Mouse (Mus musculus) intestine, embryonic 15.5 days (tissue): ENCODE measurements around the gene Snd1. TPM values are rescaled to one million over a fixed set of nuclear protein-coding genes. Genes with fewer than 3 reads are reported as not detected.
A peak's percentile ranks its signal among the peaks of the same experiment; 100 is the strongest.

Experiments
- ATAC-seq: fragments of 200-750 bp; cut with Nextera tagmentation; 2 replicates; pipeline ENCODE4 v1.8.0; 2017; ENCODE audit warnings: moderate TSS enrichment, moderate library complexity
- H3K27ac ChIP-seq: fragments of 300-500 bp; sonication (generic); 2 replicates; pipeline ENCODE4 v1.5.1; 2015; ENCODE audit warnings: mild to moderate bottlenecking, inconsistent platforms
- H3K27me3 ChIP-seq: fragments of 300-500 bp; sonication (generic); replicated peaks from 2 replicates; pipeline ENCODE4 v1.6.1; 2015; ENCODE audit warnings: inconsistent platforms
- H3K36me3 ChIP-seq: fragments of 300-500 bp; sonication (generic); 2 replicates; pipeline ENCODE4 v1.6.1; 2015; ENCODE audit warnings: inconsistent platforms
- H3K4me1 ChIP-seq: fragments of 300-500 bp; sonication (generic); replicated peaks from 2 replicates; pipeline ENCODE4 v1.6.1; 2015; ENCODE audit warnings: inconsistent platforms
- H3K4me2 ChIP-seq: fragments of 300-500 bp; sonication (generic); replicated peaks from 2 replicates; pipeline ENCODE4 v1.6.1; 2015; ENCODE audit warnings: mild to moderate bottlenecking, inconsistent platforms
- H3K4me3 ChIP-seq: fragments of 300-500 bp; sonication (generic); replicated peaks from 2 replicates; pipeline ENCODE4 v1.5.1; 2015; ENCODE audit warnings: inconsistent platforms
- H3K9ac ChIP-seq: fragments of 300-500 bp; sonication (generic); 2 replicates; pipeline ENCODE4 v1.6.1; 2015; ENCODE audit warnings: inconsistent platforms
- H3K9me3 ChIP-seq: fragments of 300-500 bp; sonication (generic); 2 replicates; pipeline ENCODE4 v1.6.1; 2016; ENCODE audit warnings: inconsistent platforms
- WGBS: fragments of 180-500 bp; shearing (Covaris S2); methylation state at CpG from one replicate; pipeline ENCODE4 v1.1.7; 2015; 5-methylcytosine and 5-hydroxymethylcytosine counted together
- polyA plus RNA-seq: library from polyadenylated mRNA; unstranded; fragments of >200 nt; fragmentation: Nextera tagmentation; extraction: Ambion mirVana; gene quantifications from 2 replicates; pipeline ENCODE4 v1.2.1, GENCODE M21; 2015

Gene Snd1
- polyA plus RNA-seq, 1 experiment from 2014 or later: 128 TPM

- Histone ChIP-seq H3K4me2 (no peak overlapping the region), H3K4me1 (peaks cover 26% of the 10 kb centered on the region), H3K27me3 (no peaks in the 10 kb centered on the region), H3K27ac (no peak overlapping the region), H3K4me3 (no peak overlapping the region), H3K9ac (no peak overlapping the region), H3K9me3 (no peaks in the 10 kb centered on the region), H3K36me3 (no peaks in the 10 kb centered on the region)
- 0 out of 2 replicates have a peak, but pooled peaks have one; percentile 5 for ATAC-seq
- 30% methylated on average over 5 of the region's 5 CpGs for WGBS
These were observed 389.7 kb downstream of the Snd1 start for GRCm38 (mm10) chr6:28864684-28865083.

GRCm38 (mm10) chr6:28865112-28865511, 390.2 kb downstream of the Snd1 start:
- Histone ChIP-seq H3K9ac (no peak overlapping the region), H3K36me3 (no peaks in the 10 kb centered on the region), H3K4me3 (no peak overlapping the region), H3K9me3 (no peaks in the 10 kb centered on the region), H3K27me3 (no peaks in the 10 kb centered on the region), H3K4me1 (peaks cover 26% of the 10 kb centered on the region), H3K27ac (no peak overlapping the region), H3K4me2 (no peak overlapping the region)
- WGBS: 73% methylated on average over 10 of the region's 10 CpGs
- ATAC-seq: no peak

- WGBS: 94% methylated on average over 3 of the region's 3 CpGs
- Histone ChIP-seq H3K4me1 (peaks cover 25% of the 10 kb centered on the region), H3K4me3 (no peak overlapping the region), H3K9me3 (no peaks in the 10 kb centered on the region), H3K4me2 (no peak overlapping the region), H3K9ac (no peak overlapping the region), H3K27ac (no peak overlapping the region), H3K36me3 (no peaks in the 10 kb centered on the region), H3K27me3 (no peaks in the 10 kb centered on the region)
- ATAC-seq: no peak
These were observed 391.3 kb downstream of the Snd1 start for GRCm38 (mm10) chr6:28866206-28866605.

GRCm38 (mm10) chr6:28867516-28868251, 392.7 kb downstream of the Snd1 start:
- WGBS: 24% methylated on average over 2 of the region's 2 CpGs
- Histone ChIP-seq H3K4me2 (no peak overlapping the region), H3K4me3 (no peak overlapping the region), H3K27me3 (no peaks in the 10 kb centered on the region), H3K36me3 (no peaks in the 10 kb centered on the region), H3K27ac (0 out of 2 replicates have a peak overlapping the region, but pooled peaks have one; percentile 11), H3K9ac (no peak overlapping the region), H3K9me3 (no peaks in the 10 kb centered on the region), H3K4me1 (peaks cover 28% of the 10 kb centered on the region)
- peak; percentile 71 for ATAC-seq

DNA sequence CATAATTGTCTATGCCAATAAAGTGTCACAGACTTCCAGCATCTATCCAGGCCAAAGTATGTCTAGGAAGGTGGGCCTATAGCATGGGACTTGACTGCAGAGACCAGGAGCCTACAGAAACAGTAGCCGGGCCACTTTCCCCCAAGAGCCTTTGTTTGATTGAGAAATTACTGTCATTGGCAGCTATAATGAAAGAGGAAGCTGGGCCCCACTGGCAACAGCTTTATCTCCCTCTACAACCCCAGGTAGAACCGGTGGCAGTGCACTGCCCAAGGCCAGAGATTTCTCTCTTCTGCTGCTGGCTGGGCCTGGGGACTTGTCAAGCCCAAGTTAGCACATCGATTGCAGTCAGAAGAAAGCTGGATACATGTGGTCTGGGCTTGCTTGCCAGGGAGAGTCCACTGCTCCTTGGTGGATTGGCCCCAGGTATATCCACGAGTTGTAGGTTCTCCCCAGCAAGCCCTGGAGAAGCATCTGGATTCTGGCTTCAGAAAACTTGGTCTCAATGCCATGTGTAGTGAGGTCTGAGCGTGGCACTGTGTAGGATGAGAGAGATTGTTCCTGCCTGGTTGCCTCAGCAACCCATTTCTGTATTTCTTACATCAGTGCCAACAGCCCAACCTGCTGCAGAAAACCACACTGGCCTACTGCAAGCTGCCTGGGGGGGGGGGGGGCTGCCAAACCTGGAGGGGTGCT, 396.9 kb downstream of the Snd1 start:
- Histone ChIP-seq H3K9me3 (no peaks in the 10 kb centered on the region), H3K27me3 (no peaks in the 10 kb centered on the region), H3K4me2 (no peak overlapping the region), H3K4me3 (no peak overlapping the region), H3K27ac (no peak overlapping the region), H3K4me1 (peaks cover 29% of the 10 kb centered on the region), H3K36me3 (0 out of 2 replicates have a peak, but pooled peaks cover 4% of the 10 kb centered on the region), H3K9ac (no peak overlapping the region)
- 73% methylated on average over 5 of the region's 5 CpGs for WGBS
- ATAC-seq: no peak

DNA sequence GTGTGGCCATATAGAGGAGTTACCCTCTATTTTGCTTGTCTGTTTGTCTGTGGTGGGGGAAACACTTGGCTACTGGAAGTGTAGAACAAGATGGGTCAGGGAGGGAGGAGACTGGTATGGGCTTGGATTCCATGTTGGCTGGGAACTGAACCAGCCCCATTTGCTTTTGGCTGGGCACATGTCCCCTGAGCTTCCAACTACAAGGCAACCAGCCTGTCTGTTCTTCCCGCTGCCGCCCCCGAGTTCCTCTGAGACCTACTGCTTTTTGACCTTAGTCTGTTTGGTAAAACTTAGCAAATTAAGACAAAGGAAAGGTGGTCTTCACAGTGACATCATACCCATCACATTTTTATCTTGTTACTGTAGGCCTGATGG, 397.5 kb downstream of the Snd1 start:
- ATAC-seq: no peak

GRCm38 (mm10) chr6:28874053-28874452, 399.1 kb downstream of the Snd1 start:
- no peak overlapping the region for H3K9ac ChIP-seq
- ATAC-seq: peak; percentile 7; the same call in 1 of the 2 replicates
- H3K9me3 ChIP-seq: no peaks in the 10 kb centered on the region
- H3K4me2 ChIP-seq: no peak overlapping the region
- H3K4me1 ChIP-seq: peaks cover 20% of the 10 kb centered on the region
- H3K36me3 ChIP-seq: 0 out of 2 replicates have a peak, but pooled peaks cover 4% of the 10 kb centered on the region
- no peaks in the 10 kb centered on the region for H3K27me3 ChIP-seq
- 71% methylated on average over 11 of the region's 11 CpGs for WGBS
- H3K4me3 ChIP-seq: no peak overlapping the region
- no peak overlapping the region for H3K27ac ChIP-seq

More for the DNA sequence above, 397.5 kb downstream of the Snd1 start:
- Histone ChIP-seq H3K4me1 (peaks cover 24% of the 10 kb centered on the region), H3K27me3 (no peaks in the 10 kb centered on the region), H3K4me3 (no peak overlapping the region), H3K9ac (no peak overlapping the region), H3K4me2 (no peak overlapping the region), H3K9me3 (no peaks in the 10 kb centered on the region), H3K36me3 (0 out of 2 replicates have a peak, but pooled peaks cover 4% of the 10 kb centered on the region), H3K27ac (no peak overlapping the region)
- 89% methylated on average over 3 of the region's 3 CpGs for WGBS

DNA sequence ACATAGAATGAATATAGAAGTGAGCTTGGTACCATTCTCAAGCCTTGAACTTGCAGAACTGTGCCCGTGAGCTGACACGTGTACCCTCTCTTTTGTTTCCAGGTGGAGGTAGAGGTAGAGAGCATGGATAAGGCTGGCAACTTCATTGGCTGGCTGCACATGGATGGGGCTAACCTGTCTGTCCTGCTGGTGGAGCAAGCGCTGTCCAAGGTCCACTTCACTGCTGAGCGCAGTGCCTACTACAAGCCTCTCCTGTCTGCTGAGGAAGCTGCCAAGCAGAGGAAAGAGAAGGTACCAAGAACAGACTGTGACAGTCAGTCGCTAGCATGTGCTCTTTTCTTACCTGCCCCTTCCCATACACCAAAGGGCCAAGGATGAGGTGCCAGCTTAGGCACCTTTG, 399.8 kb downstream of the Snd1 start:
- 82% methylated on average over 5 of the region's 5 CpGs for WGBS
- Histone ChIP-seq H3K27me3 (no peaks in the 10 kb centered on the region), H3K36me3 (0 out of 2 replicates have a peak, but pooled peaks cover 4% of the 10 kb centered on the region), H3K4me2 (no peak overlapping the region), H3K4me3 (no peak overlapping the region), H3K4me1 (peaks cover 20% of the 10 kb centered on the region), H3K9ac (no peak overlapping the region), H3K27ac (no peak overlapping the region), H3K9me3 (no peaks in the 10 kb centered on the region)
- peak; percentile 46; the same call in 1 of the 2 replicates for ATAC-seq

GRCm38 (mm10) chr6:28875333-28875732, 400.4 kb downstream of the Snd1 start:
- Histone ChIP-seq H3K4me1 (peaks cover 20% of the 10 kb centered on the region), H3K27ac (no peak overlapping the region), H3K27me3 (no peaks in the 10 kb centered on the region), H3K9ac (no peak overlapping the region), H3K9me3 (no peaks in the 10 kb centered on the region), H3K4me3 (no peak overlapping the region), H3K36me3 (0 out of 2 replicates have a peak, but pooled peaks cover 4% of the 10 kb centered on the region), H3K4me2 (no peak overlapping the region)
- WGBS: 82% methylated on average over 1 of the region's 1 CpGs
- ATAC-seq: no peak

DNA sequence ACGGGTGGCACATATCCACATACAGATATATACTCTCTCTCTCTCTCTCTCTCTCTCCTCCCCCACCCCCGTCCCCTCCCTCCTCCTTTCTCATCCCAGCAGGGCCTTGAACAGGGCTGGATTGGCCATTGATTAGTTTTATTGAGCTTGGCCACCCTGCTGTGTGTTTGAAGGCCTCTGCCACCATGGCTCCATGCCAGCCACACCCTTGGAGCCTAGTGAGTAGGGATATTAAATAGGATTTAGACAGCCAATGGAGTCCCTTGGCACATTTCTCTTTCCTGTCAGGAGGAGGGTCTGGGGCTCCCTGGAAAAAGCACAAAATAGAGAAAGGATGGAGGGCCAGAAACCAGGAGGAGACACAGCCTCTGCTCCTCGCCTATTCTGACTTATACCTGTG, 401.6 kb downstream of the Snd1 start:
- no peak overlapping the region for H3K27ac ChIP-seq
- no peak overlapping the region for H3K4me2 ChIP-seq
- H3K9ac ChIP-seq: no peak overlapping the region
- WGBS: 64% methylated on average over 3 of the region's 3 CpGs
- no peak overlapping the region for H3K4me3 ChIP-seq
- H3K36me3 ChIP-seq: 0 out of 2 replicates have a peak, but pooled peaks cover 4% of the 10 kb centered on the region
- no peaks in the 10 kb centered on the region for H3K9me3 ChIP-seq
- H3K27me3 ChIP-seq: no peaks in the 10 kb centered on the region
- ATAC-seq: peak; percentile 31; the same call in 1 of the 2 replicates
- H3K4me1 ChIP-seq: peaks cover 20% of the 10 kb centered on the region

GRCm38 (mm10) chr6:28877945-28878666, 403.2 kb downstream of the Snd1 start:
- no peaks in the 10 kb centered on the region for H3K27me3 ChIP-seq
- H3K4me2 ChIP-seq: no peak overlapping the region
- H3K4me1 ChIP-seq: peaks cover 16% of the 10 kb centered on the region
- no peak overlapping the region for H3K27ac ChIP-seq
- ATAC-seq: no peak
- H3K36me3 ChIP-seq: peaks cover 4% of the 10 kb centered on the region; the same call in 1 of the 2 replicates
- 39% methylated on average over 7 of the region's 7 CpGs for WGBS
- no peak overlapping the region for H3K9ac ChIP-seq
- H3K4me3 ChIP-seq: no peak overlapping the region
- H3K9me3 ChIP-seq: no peaks in the 10 kb centered on the region

DNA sequence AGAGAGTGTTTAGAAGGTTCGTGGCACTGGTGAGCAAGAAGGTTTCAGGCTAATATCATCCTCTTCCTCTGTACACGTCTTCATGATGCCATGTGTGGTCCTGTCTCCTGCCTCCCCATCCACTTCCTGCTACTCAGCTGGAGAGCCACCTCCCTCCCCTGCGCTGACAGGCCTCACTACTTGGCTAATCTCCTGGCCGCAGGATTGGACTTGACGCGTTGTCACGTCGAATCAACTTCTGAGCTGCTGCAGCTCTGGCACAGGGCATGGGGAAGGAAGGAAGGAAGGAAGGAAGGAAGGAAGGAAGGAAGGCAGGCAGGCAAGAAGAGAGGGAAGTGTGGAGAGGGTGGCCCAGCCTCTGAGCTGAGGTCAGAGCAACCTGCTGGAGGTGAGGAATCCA, 404.4 kb downstream of the Snd1 start:
- H3K36me3 ChIP-seq: peaks cover 11% of the 10 kb centered on the region; the same call in 1 of the 2 replicates
- H3K9ac ChIP-seq: no peak overlapping the region
- H3K4me2 ChIP-seq: no peak overlapping the region
- H3K4me1 ChIP-seq: 0 out of 2 replicates have a peak, but pooled peaks cover 8% of the 10 kb centered on the region
- ATAC-seq: no peak
- 80% methylated on average over 8 of the region's 8 CpGs for WGBS
- H3K27ac ChIP-seq: no peak overlapping the region
- no peaks in the 10 kb centered on the region for H3K9me3 ChIP-seq
- H3K4me3 ChIP-seq: no peak overlapping the region
- no peaks in the 10 kb centered on the region for H3K27me3 ChIP-seq
